Mouse (Mus musculus) CD4-positive helper T cell, adult 2 months (primary cell): ENCODE measurements around the gene Cdk9.

ENCODE experiments used
- DNase-seq: peaks from one replicate; pipeline ENCODE4 v3.0.0-alpha.2; 2012; ENCODE audit warnings: low read depth, missing footprints, low spot score

The Cdk9 gene

DNA sequence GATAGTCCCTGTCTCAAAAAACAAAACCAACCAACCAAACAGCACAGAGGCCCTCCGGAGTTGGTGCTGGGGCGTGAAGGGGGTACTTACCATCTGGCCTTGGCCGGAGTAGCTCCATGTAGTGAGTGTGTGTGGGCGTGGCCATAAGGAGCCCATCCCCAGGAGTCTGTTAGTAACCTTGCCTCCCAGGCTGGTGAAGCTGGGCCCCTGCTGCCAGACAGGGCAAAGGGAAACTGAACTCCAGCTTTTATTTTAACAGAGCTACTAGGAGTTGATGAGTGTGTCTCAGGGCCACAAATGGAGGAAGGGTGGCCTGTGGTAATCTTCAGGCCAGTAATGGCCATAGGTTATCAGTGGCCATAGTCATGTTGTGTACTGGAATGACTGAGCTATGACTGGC, 21.6 kb upstream of the Cdk9 start:
- DNase-seq: no peak

DNA sequence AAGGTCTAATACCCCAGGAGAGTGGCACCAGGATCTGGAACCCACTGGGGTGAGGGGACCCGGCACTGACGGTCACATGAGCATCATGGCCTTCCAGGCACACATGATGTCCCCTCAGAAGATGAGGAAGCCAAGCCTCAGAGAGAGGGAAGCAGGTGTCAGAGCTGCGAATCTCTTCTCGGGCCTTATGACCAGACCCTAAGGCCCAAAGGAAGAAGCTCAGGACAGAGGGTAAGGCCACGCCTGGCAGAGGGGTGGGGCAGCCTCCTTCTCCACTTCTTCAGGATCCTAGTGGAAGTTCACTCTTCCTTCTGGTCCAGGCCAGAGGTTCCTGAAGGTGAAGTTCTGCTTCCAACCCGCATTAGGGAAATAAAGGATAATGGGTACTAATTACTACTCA, 19.8 kb upstream of the Cdk9 start:
- no peak for DNase-seq

DNA sequence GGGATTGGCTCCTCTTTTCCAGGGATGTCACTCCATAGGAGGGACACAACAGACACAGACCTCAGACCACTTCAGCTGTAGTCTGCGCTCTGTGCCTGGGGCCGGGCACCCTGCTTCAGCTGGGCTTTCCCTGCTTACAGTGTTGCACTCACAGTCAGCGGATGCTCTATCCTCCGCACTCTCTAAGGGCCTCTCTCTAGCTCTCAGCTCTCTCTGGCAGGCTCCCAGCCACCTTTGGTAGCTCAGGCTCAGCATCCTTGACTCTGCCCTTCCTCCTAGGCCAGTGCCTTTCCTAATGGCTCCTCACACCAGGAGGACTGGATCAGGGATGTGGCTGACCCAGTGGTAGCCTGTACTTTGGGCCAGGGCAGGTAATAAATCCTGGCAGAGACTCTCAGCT, 19.0 kb upstream of the Cdk9 start:
- DNase-seq: no peak

DNA sequence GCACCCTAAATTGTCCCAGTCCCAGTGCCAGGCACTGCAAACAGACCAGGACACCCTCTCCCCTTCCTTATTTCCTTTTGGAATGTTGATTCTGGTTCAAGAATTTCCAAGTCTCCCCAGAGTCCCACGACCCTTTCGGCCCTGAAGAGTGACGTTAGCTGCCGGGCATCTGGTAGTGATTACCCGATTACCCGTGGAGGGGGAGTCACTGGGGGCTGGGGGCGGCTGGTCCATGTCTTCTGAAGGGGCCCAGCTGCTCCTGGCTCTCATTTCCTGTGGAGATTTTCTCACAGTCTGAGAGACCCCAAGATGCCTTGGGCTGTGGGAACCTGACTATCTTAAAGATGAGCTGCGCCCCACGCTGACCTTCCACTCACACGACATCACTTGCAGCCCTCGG, 18.0 kb upstream of the Cdk9 start:
- no peak for DNase-seq

DNA sequence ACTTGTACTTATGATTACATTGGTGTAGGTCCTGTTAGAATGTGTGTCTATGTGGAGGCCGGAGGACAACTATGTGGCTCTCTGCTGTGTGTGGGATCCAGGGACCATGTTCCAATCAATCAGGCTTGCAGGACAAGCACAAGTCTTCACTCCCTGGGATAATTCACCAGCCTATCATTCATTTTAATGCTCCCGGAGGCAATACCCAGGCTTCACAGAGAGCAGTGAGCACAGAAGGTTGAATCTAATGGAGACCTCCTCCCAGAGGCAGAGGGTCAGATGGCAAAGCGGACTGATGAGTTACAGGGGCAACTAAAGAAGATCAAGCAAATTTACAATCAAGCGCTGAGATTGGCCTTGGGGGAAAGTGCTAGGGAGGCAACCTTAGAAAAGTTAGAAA, 16.7 kb upstream of the Cdk9 start:
- DNase-seq: no peak

DNA sequence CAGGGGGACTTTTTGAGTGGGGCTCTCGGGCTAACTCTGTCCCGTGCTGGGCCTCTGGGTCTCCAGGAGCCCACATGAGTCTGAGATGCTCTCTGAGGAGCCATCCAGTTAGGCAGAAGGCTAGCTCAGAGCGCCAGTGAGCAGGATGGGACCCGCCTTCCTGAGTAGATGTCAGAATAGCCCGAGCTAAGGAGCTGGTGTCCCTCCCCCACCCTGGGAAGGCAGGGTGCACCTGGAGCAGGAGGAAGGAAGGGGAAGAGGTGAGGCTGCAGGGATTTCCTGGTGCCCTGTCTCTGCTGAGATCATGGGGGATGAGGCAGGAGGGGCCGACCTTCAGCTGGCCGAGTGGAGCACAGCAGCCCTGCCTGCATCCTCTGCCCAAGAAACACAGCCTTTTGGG, 15.6 kb upstream of the Cdk9 start:
- DNase-seq: no peak

DNA sequence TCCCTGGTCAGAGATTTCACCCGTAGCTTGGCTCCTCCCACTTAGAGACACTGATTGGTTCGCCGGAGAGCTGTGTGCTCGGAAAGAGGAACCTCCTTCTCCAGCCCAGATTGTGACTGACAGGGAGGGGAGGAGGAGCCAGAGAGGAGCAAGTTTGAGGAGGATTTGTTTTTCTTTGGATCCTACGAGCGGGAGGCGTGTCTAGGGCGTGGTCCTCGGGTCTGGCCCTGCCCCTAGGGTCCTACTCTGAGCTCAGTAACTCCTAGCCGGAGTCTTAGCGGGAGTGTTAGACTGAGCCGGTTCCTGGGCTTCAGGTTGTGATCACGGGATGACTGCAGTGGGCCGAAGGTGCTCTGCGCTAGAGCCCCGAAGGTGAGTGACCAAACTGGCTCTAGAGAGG, 14.6 kb upstream of the Cdk9 start:
- peak; percentile 78 for DNase-seq

DNA sequence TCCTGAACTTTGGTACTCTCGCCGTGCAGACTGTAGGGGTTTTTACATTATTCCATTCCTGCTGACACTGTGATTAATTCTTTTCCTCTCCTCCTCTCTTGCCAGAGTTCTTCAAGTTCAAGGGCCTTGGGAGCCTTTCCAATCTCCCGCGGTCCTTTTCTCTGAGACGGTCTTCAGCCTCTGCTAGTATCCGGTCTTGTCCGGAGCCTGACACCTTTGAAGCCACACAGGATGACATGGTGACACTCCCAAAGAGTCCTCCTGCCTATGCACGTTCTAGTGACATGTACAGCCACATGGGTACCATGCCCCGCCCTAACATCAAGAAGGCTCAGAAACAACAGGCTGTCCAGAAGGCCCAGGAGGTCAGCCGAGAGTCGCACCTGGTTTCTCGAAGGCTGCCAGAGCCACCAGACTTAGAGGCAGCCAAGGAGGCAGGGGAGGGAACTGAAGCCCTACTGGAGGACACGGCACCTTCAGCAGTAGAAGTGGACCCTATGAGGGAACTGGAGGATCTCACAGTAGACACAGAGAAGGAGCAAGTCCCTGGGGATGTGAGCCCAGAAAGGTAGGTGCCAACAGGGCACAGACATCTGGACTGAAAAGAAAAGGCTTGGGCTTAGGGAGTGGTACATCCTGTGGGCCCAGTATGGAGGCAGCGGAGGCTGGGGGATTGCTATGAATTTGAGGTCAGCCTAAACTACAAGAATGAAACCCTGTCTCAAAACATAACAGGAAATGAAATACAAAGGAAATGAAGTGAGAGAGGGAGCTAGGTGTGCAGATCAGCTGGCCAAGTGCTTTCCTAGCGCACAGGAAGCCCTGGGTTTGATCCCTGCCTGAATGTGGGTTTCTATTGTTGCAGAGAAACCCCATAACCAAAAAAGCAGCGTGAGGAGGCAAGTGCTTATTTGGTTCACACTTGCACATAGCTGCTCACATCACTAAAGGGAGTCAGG, 12.2 kb upstream of the Cdk9 start:
- peak; percentile 87 for DNase-seq

DNA sequence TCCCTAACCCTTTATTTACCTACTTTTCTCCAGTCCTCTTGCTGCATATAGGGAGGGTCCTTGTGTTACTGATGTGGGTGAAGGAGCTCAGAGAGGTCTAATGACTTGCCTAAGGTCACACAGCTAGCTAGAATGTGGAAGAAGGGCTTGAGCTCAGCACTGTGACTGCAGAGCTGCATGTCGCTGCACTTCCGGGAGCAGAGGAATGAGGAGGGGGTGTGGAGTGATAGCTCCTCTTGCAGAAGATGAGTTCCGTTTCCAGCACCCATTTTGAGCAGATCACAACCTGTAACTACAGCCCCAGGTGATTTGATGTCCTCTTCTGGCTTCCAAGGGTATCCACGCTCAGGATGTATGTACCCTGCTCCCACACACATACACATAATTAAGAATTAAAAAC, 11.3 kb upstream of the Cdk9 start:
- peak; percentile 51 for DNase-seq

DNA sequence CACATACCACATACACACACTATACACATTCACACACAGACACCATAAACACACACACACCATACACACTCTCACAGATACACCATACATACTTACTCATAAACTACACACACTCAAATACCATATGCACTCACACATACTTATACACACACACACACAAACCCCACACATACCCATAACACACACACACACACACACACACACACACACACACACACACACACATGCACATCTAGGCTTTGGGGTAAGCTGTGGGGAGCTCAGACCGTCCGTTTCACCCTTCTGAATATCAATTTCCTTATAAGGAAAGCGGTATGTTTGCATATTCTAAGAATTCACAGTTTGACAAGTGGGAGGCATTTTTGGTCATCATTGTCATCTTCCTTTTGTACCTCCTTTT, 9.7 kb upstream of the Cdk9 start:
- peak; percentile 53 for DNase-seq

DNA sequence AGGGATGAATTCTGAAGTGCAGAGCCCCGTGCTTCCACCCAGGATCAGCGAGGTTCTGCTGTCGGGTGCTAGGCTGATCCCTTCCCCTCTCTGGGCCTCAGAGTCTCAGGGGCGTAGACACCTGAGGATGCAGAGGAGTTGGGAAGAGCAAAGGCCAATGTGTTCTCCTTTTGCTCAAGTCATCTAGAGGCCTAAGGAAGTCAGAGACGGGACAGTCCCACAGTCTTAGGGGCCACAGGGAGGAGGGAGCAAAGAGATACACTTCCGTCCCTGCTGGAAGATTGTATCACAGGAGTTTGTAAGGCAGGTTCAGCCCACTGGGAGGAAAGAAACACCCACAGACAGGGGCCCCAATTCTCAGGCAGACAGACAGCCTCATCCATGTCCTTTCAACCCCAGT, 9.2 kb upstream of the Cdk9 start:
- DNase-seq: peak; percentile 77

DNA sequence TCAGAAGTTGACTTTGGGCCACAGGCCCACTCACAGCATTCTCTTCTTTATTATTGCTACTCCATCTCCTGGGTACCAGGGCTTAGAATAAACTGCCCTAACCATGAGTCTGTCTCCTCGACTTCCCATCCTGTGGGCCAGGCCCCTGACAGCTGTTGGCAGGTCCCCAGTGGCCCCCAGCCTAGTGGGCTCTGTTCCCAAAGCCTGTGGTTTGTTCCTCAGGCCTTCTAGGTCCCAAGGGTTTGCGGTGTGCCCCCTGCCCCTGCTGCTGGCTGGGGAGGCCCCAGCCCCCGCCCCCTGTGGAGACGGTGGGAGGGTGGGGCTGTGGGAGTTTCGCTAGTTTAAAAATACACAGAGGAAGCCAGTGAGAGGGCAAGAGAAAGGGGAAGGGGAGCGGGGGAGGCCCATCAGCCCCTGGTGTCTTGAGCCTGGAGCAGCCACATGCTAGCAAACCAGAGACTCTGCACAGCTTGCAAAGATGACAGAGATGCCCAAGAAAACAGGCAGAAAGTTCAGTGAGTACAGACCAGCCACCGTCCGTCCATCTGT, 7.9 kb upstream of the Cdk9 start, which contains the start of gene Sh2d3c:
Sh2d3c (plus strand) TSS at position 375 of the 549 bp plus-strand sequence.
- DNase-seq: peak; percentile 56

DNA sequence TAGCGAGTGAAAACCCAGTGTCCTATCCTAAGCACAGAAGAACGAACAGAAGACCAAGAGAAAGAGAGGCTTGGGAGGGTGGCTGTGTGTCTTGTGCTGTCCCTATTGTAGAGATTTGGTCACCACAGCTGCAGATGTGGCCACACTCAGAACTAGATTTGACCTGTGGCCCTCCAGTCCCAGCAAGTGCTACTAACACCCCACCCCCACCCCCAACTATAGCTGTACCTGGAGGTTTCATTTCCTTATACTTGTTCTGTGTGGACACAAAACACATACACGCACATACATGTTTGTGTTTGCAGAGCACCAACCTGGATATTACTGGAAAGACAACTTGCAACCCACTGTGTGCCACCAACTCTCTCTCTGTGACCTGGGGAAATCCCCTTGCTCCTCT, 7.2 kb upstream of the Cdk9 start:
- no peak for DNase-seq

DNA sequence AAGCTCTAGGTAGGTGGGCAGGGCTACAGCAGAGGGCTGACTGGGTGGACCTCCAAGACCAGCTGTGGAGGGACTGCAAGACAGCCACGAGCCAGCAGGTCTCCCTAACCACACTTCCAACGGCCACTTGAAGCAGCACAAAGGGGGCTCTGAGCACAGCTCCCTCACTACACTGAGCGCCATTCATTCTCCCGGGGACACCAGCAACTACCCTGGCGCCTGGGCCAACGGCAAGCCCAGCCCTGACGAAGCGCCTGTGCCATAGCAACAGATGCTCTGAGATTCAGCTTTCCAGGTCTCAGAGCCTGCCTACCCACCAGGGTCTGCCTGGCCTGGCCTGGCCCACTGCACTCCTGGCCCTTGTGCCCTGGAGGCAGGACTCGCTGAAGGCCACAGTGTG, 5.9 kb upstream of the Cdk9 start:
- DNase-seq: no peak

DNA sequence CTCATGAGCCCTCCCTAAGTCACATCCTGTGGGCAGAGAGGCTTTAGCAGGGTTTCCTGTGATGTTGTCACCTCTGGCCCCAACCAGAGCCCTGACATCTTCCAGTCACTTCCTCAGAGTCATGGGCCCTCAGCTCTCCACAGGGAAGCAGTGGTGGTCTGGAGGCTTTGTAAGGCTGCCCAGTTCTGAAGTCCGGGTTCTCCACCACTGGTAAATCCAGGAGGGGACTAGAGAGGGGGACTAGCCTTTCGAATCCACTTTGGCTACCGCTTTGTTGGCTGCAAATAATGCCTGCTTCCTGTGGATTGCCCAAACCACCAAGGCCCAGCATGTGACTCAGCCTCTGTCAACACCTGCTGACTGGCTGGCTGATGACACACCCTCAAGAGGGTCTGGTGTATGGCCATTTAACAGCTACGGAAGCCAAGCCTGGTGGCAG, 2.1 kb upstream of the Cdk9 start:
- DNase-seq: peak; percentile 85

DNA sequence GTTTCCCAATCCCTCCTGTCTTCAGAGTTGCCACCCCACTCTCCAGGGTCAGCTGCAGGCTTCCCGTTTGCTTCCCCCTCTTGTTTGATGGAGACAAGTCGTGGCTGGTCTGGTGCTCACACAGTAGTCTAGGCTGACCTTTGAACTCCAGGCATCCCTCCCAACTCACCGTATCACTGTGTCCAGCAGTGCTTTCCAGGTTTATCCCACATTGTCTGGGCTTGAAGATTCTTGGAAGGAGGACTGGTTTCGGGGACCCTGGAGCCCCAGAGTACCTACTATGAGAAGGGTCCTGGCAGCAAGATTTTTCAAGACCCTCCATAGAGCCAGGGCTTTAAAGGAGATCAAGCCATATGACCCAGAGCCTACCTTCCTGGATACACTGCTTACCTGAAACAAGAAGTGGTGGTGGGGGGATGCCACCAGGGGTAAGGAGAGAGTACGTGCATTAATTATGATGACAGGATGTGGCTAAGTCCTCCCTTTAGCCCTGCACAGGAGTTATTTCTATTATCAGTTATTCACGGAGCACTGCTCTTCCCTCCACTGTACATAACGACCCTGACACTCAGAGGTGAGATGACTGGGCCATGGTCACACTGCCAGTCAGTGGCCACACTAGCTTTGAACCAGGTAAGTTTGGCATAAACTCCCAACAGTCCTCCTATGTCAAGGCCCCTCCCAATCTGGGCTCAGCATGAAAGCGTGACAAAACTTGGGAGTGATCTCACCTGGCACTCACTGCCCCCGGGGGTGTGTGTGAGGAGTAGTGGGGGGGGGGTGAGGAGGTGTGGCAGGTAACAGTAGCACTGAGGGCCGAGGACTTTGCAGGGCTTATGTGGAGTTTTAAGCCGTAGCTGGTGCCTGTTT, 1.5 kb upstream of the Cdk9 start:
- DNase-seq: peak; percentile 66

DNA sequence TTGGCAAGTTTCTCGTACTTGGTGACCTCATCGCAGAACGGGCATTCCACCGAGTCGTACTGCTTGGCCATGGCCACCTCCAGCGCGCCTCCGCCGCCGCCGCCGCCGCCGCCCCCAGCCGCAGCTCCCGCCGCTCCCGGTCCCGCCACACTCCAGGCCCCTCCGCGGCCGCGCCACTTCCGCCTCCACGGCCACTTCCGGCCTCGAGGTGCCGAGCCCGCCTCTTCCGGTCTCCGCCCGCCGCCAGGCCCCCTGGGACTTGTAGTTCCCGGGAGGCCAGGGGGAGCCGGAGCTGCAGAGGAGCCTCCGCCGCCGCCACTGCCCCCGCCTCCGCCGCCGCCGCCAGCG, 316 bp downstream of the Cdk9 start:
- DNase-seq: peak; percentile 96

DNA sequence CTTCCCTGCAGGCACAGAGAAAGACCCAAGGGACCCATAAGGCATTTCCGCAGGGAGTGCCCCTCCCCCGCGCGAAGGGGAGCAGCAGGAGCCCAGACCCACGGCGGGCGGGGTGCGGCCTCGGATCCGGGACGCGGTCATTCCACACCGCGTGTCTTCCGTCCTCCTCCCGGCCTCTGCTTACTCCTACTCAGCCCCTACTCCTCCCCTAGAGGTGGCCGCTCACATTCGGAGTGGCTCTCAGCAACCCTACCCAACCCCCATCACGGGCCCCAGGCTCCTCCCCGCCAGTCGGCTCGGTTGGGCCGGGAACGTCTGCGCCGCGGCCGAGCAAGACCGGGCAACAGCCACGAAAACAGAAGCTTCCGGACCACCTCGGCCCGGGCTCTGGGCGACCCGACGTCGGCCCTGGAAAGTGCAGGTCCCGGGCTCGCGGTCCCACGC, 746 bp downstream of the Cdk9 start:
- DNase-seq: peak; percentile 75

DNA sequence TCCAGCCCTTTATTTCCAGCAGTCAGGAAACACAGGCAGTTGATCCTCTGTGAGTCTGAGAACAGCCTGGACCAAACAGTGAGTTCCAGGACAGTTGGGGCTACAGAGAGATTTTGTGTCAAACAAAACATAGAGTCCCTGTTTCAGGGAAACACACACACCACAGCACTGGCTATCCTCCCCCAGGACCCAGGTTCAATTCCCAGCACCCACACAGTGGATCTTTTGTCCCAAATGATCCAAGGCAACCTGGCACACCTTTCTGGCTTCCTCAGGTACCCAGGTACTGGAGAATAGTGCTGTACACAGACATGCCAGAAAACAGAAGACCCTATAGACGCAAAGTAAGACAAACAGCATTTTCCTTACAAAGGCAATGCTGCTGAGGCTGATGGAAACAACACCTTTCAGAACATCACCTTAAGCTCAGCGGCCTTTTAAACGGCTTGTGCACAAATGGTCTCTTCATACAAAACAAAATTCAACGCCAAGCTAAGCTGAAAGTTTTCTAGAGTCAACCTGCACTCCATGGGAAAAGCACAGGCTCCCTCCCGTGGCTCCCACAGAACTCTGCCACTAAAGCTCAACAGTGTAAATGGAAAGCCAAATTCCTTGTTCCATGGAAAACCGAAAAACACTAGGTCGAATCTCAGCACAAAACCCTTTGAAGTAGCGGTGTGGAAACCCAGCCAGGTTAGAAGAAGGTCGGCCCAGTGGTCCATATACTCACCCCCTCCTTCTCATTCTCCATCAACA, 1.4 kb downstream of the Cdk9 start:
- DNase-seq: no peak

DNA sequence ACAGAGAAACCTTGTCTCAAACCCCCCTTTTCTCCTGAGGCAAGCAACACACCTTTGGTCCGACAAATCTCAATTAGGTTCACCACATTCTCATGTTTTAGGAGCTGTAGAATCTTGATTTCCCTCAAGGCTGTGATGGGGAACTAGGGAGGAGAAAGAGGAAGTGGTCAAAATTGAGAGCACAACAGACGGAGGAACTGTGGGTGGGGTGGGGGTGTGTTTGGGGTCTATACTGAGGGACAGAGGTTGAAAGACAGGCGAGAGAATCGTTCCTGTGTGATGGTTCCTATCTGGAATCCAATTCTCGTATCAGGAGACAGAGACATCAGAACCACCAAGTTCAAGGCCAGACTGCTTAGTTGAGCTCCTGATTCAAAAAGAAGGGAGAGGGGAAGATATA, 2.5 kb downstream of the Cdk9 start:
- DNase-seq: no peak

DNA sequence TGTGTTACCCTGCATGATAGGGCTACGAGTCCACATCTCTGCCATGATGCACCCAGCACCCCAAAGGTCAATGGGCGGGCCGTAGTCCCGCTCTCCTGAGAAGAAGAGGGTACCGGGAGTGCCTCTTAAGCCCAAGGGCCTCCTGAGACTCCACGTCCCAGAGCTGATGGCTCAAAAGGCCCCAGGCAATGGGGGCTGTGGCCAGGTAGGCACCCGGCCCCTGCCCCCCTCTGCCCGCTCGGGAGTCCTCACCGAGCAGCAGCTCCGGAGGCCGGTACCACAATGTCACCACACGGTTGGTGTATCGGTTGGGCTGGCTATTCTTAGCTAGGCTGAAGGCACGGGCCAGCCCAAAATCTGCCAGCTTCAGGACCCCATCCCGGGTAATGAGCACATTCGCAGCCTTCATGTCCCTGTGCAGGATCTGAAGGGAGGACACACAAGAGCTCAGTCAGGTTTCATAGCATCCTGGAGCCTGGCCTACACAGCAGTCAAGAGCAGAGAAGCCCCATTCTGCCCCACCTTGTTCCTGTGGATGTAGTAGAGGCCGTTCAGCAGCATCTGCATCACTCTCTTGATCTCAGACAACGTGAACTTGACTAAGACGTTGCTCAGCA, 3.2 kb downstream of the Cdk9 start:
- DNase-seq: no peak
